Mouse (Mus musculus) C2C12 (cell line): ENCODE measurements around the gene Selenoh.

Experiments used
- CEBPB ChIP-seq: IDR thresholded peaks from one replicate; pipeline ENCODE4 v1.6.1; 2011; ENCODE audit warnings: low read depth, mild to moderate bottlenecking, control low read depth, moderate library complexity
- CTCF ChIP-seq: IDR thresholded peaks from one replicate; pipeline ENCODE4 v1.5.1; 2011; ENCODE audit not compliant: control insufficient read depth, insufficient read depth, insufficient read length
- FOSL1 ChIP-seq: IDR thresholded peaks from one replicate; pipeline ENCODE4 v1.8.0; 2011; ENCODE audit warnings: mild to moderate bottlenecking, low read length; ENCODE audit not compliant: poor library complexity, insufficient read depth, severe bottlenecking
- MAX ChIP-seq: IDR thresholded peaks from one replicate; pipeline ENCODE4 v1.6.1; 2011; ENCODE audit warnings: mild to moderate bottlenecking, control low read depth
- MYOD1 ChIP-seq: IDR thresholded peaks from one replicate; pipeline ENCODE4 v1.6.1; 2011; ENCODE audit warnings: low read depth; ENCODE audit not compliant: control insufficient read depth, insufficient read length
- MYOG ChIP-seq: IDR thresholded peaks from one replicate; pipeline ENCODE4 v1.6.1; 2011; ENCODE audit not compliant: control insufficient read depth, insufficient read length; ENCODE audit errors: extremely low read depth
- USF1 ChIP-seq: IDR thresholded peaks from one replicate; pipeline ENCODE4 v1.6.1; 2011; ENCODE audit warnings: low read depth, mild to moderate bottlenecking, control low read depth, moderate library complexity

DNA sequence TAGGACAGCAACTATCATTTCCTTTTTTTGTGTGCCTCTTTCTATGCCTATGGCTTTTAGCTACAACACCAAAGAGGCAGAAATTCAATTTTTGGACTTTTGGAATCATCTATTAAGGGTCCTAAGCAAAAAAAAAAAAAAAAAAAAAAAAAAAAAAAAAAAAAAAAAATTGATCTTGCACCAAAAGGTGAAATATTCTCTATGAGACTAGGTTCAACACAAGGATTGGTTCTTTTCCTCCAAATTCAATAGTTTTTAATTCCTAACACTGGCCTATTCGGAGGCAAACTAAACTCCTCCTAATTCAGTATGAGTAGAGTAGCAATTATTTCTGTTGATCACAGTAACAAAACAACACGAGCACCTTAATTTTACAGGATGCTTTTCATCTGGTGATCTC is 41.3 kb upstream of the Selenoh start:
- no peak for TF ChIP-seq MYOD1
- TF ChIP-seq CTCF = no peak
- TF ChIP-seq USF1 = no peak
- no peak for TF ChIP-seq MYOG
- no peak for TF ChIP-seq MAX
- no peak for TF ChIP-seq CEBPB
- TF ChIP-seq FOSL1 = no peak
